Mouse (Mus musculus): ENCODE measurements around the gene Gm6583. TPM values are rescaled to one million over a fixed set of nuclear protein-coding genes. Genes with fewer than 3 reads are reported as not detected.
A peak's percentile ranks its signal among the peaks of the same experiment; 100 is the strongest.

Gene Gm6583
- polyA plus RNA-seq, 1 experiment from 2014 or later = 0.08 TPM

- Histone ChIP-seq H3K4me1 (ENCODE audit: control insufficient read depth, insufficient read depth, low read length) (no peaks in the 10 kb centered on the region), H3K36me3 (ENCODE audit: control insufficient read depth, insufficient read depth, low read length) (peaks cover 55% of the 10 kb centered on the region), H3K4me2 (ENCODE audit: low read length) (no peak overlapping the region), H3K27me3 (replicated peaks; ENCODE audit: control insufficient read depth, insufficient read depth, low read length) (no peaks in the 10 kb centered on the region), H3K4me3 (ENCODE audit: low read depth, low read length) (no peak overlapping the region), H3K9ac (ENCODE audit: low read length) (no peak overlapping the region), H3K9me3 (replicated peaks; ENCODE audit: control insufficient read depth, low read length) (no peaks in the 10 kb centered on the region), H3K27ac (ENCODE audit: low read depth, low read length) (no peak overlapping the region)
- ATAC-seq (no peak), DNase-seq (ENCODE audit: low spot score) (no peak)
- WGBS = 96% methylated on average over 3 of the region's 3 CpGs
These were observed 4.2 kb upstream of the Gm6583 start for GRCm38 (mm10) chr5:112360077-112360476.

- no peak for ATAC-seq
- peaks cover 55% of the 10 kb centered on the region for H3K36me3 ChIP-seq (ENCODE audit: control insufficient read depth, insufficient read depth, low read length)
These were observed 3.7 kb upstream of the Gm6583 start for GRCm38 (mm10) chr5:112359520-112359919.

DNA sequence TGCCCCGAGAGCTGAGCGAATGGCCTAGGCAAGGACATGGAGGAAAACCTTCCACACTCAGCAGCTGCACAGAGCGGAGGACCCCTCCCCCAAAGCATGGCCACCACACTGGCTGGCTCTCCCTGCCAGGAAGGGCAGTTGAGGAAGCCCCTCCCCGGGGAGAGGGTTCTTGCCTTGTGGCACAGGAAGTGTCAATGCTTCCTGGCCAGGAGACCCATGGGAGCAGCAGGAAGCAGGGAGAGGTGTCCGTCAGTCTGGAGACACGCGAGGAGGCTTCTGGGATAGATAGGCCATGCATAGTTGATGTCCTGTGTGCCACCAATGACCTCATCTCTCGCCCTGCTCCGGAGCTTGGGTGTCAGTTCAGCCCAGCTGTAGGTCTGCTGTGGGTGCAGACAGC lies 489 bp upstream of the Gm6583 start:
- WGBS = 95% methylated on average over 9 of the region's 9 CpGs
- H3K27ac ChIP-seq (ENCODE audit: low read depth, low read length) = no peak overlapping the region
- no peak overlapping the region for H3K4me2 ChIP-seq (ENCODE audit: low read length)
- no peak overlapping the region for H3K4me3 ChIP-seq (ENCODE audit: low read depth, low read length)
- DNase-seq (ENCODE audit: low spot score) (no peak), ATAC-seq (no peak)
- H3K4me1 ChIP-seq (ENCODE audit: control insufficient read depth, insufficient read depth, low read length) = no peaks in the 10 kb centered on the region
- no peaks in the 10 kb centered on the region for H3K27me3 ChIP-seq (replicated peaks; ENCODE audit: control insufficient read depth, insufficient read depth, low read length)
- H3K36me3 ChIP-seq (ENCODE audit: control insufficient read depth, insufficient read depth, low read length) = peaks cover 57% of the 10 kb centered on the region
- H3K9ac ChIP-seq (ENCODE audit: low read length) = no peak overlapping the region
- H3K9me3 ChIP-seq (replicated peaks; ENCODE audit: control insufficient read depth, low read length) = no peaks in the 10 kb centered on the region

More at GRCm38 (mm10) chr5:112359520-112359919, 3.7 kb upstream of the Gm6583 start:
- Histone ChIP-seq H3K27me3 (replicated peaks; ENCODE audit: control insufficient read depth, insufficient read depth, low read length) (no peaks in the 10 kb centered on the region), H3K4me3 (ENCODE audit: low read depth, low read length) (no peak overlapping the region), H3K9me3 (replicated peaks; ENCODE audit: control insufficient read depth, low read length) (no peaks in the 10 kb centered on the region), H3K9ac (ENCODE audit: low read length) (no peak overlapping the region), H3K27ac (ENCODE audit: low read depth, low read length) (no peak overlapping the region), H3K4me2 (ENCODE audit: low read length) (no peak overlapping the region), H3K4me1 (ENCODE audit: control insufficient read depth, insufficient read depth, low read length) (no peaks in the 10 kb centered on the region)
- 93% methylated on average over 4 of the region's 4 CpGs for WGBS
- DNase-seq (ENCODE audit: low spot score) = no peak

DNA sequence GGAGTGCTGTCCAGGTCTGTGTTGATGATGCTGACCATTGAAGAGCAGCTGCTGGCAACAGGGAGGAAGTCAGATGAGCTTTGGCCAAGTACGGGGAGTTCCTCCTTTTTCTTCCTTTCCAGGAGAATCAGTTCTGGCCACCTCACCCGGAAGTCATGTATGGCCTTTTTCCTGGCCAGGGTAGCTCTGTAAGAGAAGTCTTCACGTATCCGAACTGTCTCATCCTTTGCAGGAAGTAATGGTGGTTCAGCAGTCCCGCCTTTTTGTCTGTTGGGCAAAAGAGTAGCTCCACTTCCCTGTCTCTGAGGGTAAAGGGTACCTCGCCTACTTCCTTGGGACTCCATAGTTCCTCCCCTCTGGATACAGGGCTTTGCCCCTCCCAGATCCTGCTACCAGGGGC lies 340 bp downstream of the Gm6583 start:
- Histone ChIP-seq H3K9me3 (replicated peaks; ENCODE audit: control insufficient read depth, low read length) (no peaks in the 10 kb centered on the region), H3K27ac (ENCODE audit: low read depth, low read length) (no peak overlapping the region), H3K4me3 (ENCODE audit: low read depth, low read length) (no peak overlapping the region), H3K4me1 (ENCODE audit: control insufficient read depth, insufficient read depth, low read length) (no peaks in the 10 kb centered on the region), H3K9ac (ENCODE audit: low read length) (no peak overlapping the region), H3K36me3 (ENCODE audit: control insufficient read depth, insufficient read depth, low read length) (peaks cover 63% of the 10 kb centered on the region), H3K4me2 (ENCODE audit: low read length) (no peak overlapping the region), H3K27me3 (replicated peaks; ENCODE audit: control insufficient read depth, insufficient read depth, low read length) (no peaks in the 10 kb centered on the region)
- no peak for DNase-seq (ENCODE audit: low spot score)
- 92% methylated on average over 6 of the region's 6 CpGs for WGBS
- ATAC-seq = no peak

DNA sequence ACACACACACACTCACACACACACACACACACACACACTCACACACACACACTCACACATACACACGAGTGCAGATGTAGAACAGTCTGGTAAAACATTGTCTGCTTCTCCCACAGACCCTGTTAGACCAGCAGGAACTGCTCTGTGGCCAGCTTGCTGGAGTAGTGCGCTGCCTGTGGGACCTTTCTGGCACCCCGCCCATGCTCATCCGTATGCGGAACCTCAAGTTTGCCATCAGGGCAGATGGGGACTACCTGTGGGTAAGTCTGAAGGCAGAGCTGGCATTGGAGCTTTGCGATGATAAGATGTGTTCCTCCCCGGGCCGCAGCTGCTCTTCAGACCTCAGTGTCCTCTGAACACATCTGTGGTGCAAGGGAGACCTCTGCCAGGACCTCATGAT lies 6.7 kb downstream of the Gm6583 start:
- H3K4me1 ChIP-seq (ENCODE audit: control insufficient read depth, insufficient read depth, low read length) = peaks cover 3% of the 10 kb centered on the region; the same call in 1 of the 2 replicates
- H3K27me3 ChIP-seq (replicated peaks; ENCODE audit: control insufficient read depth, insufficient read depth, low read length) = no peaks in the 10 kb centered on the region
- DNase-seq (ENCODE audit: low spot score) (no peak), ATAC-seq (no peak)
- no peak overlapping the region for H3K4me2 ChIP-seq (ENCODE audit: low read length)
- no peak overlapping the region for H3K9ac ChIP-seq (ENCODE audit: low read length)
- H3K36me3 ChIP-seq (ENCODE audit: control insufficient read depth, insufficient read depth, low read length) = peaks cover 61% of the 10 kb centered on the region
- no peaks in the 10 kb centered on the region for H3K9me3 ChIP-seq (replicated peaks; ENCODE audit: control insufficient read depth, low read length)
- 92% methylated on average over 8 of the region's 8 CpGs for WGBS
- H3K27ac ChIP-seq (ENCODE audit: low read depth, low read length) = no peak overlapping the region
- H3K4me3 ChIP-seq (ENCODE audit: low read depth, low read length) = no peak overlapping the region

DNA sequence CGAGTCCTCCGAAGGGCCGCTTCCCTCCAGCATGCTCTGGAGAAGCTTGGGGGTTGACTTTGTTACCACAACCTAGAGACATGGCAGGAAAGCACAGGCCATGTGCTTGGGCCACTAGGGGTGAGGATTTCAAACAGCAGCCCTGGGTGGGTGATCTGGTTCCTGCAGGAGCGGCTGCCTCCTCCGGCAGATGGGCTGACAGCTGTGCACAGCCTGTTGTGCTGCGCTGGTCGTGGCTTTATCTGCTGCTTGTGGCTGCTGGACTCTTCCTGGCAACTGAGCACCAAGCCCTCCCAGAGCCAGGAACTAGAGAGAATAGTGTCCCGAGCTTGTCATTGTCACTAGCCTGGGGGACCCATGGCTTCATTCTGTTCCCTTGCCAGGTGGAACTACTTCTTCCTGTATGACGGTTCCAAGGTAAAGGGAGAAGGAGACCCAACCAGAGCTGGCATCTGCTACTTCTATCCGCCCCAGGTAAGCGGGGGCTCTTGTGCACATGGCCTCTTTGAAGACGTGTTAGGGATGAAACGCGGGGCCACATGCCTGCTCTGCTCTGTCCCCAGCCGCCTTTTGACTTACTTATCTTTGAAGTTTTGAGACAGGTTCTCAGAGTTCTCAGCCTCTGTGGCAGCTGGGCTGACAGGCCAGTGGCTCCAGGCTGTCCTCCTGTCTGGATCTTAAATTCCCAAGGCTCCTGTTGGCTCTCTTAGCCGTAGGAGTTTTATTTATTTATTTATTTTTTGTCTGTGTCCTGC lies 9.4 kb downstream of the Gm6583 start:
- H3K4me2 ChIP-seq (ENCODE audit: low read length) = no peak overlapping the region
- 91% methylated on average over 16 of the region's 16 CpGs for WGBS
- DNase-seq (ENCODE audit: low spot score) (no peak), ATAC-seq (no peak)
- H3K9me3 ChIP-seq (replicated peaks; ENCODE audit: control insufficient read depth, low read length) = no peaks in the 10 kb centered on the region
- H3K27ac ChIP-seq (ENCODE audit: low read depth, low read length) = no peak overlapping the region
- peaks cover 10% of the 10 kb centered on the region for H3K4me1 ChIP-seq (ENCODE audit: control insufficient read depth, insufficient read depth, low read length)
- H3K9ac ChIP-seq (ENCODE audit: low read length) = 0 out of 2 replicates have a peak overlapping the region, but pooled peaks have one; percentile 17
- H3K4me3 ChIP-seq (ENCODE audit: low read depth, low read length) = no peak overlapping the region
- H3K27me3 ChIP-seq (replicated peaks; ENCODE audit: control insufficient read depth, insufficient read depth, low read length) = no peaks in the 10 kb centered on the region
- H3K36me3 ChIP-seq (ENCODE audit: control insufficient read depth, insufficient read depth, low read length) = peaks cover 37% of the 10 kb centered on the region

DNA sequence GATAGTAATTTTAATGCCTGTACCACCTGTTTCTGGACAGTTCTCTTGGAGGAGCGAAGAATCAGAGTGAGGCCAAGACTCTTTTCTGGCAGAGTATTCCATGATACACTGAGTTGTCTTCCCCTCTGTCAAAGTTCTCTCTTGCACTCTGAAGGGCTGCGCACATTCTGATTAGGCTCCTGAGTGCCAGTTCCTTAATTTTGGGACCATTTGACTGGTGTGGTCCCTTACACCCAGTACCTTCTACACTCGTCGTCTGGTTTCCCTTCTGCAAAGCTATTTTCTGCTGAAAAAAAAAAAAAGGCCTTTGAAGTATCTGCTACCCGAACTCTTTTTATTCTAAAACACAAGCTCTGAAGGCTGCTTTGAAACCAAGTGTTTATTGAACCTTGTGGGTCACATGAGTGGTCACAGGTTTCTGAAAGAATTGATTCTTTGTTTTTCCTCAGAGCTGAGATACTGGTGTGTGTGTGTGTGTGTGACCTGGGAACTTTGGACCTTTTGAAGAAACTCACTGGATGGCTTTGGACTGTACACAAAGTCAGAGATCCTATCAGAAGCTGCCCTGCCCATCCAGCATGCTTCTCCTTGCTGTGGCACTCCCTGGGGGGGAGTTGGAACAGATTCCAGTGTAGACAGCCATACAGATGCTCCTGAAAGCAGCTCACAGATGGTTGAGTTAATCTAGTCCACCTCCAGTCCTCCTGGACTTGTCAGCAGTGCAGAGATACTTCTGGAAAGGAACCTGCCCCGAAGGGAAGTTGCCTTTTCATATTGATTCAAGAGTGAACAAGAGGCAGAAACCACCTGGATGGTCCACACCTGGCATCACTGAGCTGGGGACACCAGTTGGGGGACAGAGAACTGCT lies 11.5 kb downstream of the Gm6583 start:
- Histone ChIP-seq H3K9me3 (replicated peaks; ENCODE audit: control insufficient read depth, low read length) (no peaks in the 10 kb centered on the region), H3K4me2 (ENCODE audit: low read length) (peak overlapping the region; percentile 75; the same call in 1 of the 2 replicates), H3K4me1 (ENCODE audit: control insufficient read depth, insufficient read depth, low read length) (peaks cover 10% of the 10 kb centered on the region), H3K36me3 (ENCODE audit: control insufficient read depth, insufficient read depth, low read length) (peaks cover 28% of the 10 kb centered on the region), H3K4me3 (ENCODE audit: low read depth, low read length) (no peak overlapping the region), H3K27ac (ENCODE audit: low read depth, low read length) (no peak overlapping the region), H3K27me3 (replicated peaks; ENCODE audit: control insufficient read depth, insufficient read depth, low read length) (no peaks in the 10 kb centered on the region), H3K9ac (ENCODE audit: low read length) (no peak overlapping the region)
- no peak for ATAC-seq
- no peak for DNase-seq (ENCODE audit: low spot score)
- WGBS = 76% methylated on average over 6 of the region's 6 CpGs

- Histone ChIP-seq H3K9me3 (replicated peaks; ENCODE audit: control insufficient read depth, low read length) (no peaks in the 10 kb centered on the region), H3K9ac (ENCODE audit: low read length) (peak overlapping the region; percentile 84), H3K36me3 (ENCODE audit: control insufficient read depth, insufficient read depth, low read length) (peaks cover 27% of the 10 kb centered on the region), H3K27ac (ENCODE audit: low read depth, low read length) (no peak overlapping the region), H3K4me3 (ENCODE audit: low read depth, low read length) (peak overlapping the region; percentile 86), H3K4me2 (ENCODE audit: low read length) (peak overlapping the region; percentile 75), H3K27me3 (replicated peaks; ENCODE audit: control insufficient read depth, insufficient read depth, low read length) (no peaks in the 10 kb centered on the region), H3K4me1 (ENCODE audit: control insufficient read depth, insufficient read depth, low read length) (peaks cover 10% of the 10 kb centered on the region)
- DNase-seq (ENCODE audit: low spot score) (no peak), ATAC-seq (peak; percentile 75)
- WGBS = 0% methylated on average over 24 of the region's 24 CpGs
These were observed 12.6 kb downstream of the Gm6583 start for GRCm38 (mm10) chr5:112343205-112343595.

Data from forebrain, embryonic 14.5 days (tissue).